Mouse (Mus musculus) ES-Bruce4 (cell line): ENCODE measurements around the gene Atp5g2.

Experiments
- CTCF ChIP-seq: IDR thresholded peaks from one replicate; pipeline ENCODE4 v1.8.1; 2011; ENCODE audit warnings: low read depth, low read length
- POLR2A ChIP-seq: IDR thresholded peaks from one replicate; pipeline ENCODE4 v1.8.1; 2011; ENCODE audit warnings: low read length; ENCODE audit not compliant: insufficient read depth

DNA sequence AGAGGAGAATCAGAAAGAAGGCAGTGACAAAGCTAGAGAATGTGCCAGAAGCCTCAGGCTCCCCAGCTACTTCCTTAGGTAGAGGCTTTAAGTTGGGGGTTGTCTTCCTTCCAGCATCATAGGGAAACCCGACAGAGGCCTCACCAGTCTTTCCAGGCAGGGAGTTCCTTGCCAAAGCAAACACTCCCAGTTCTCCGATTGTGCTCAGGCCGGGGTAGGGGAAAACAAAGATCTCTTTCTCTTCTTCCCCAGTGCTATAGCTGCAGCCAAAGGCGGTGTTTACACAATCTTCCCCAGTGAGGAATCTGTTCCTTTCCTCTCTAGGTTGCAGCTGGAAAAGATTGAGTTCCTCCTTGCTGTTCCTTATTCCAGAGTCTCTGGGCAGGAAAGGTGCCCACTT lies 15.5 kb downstream of the Atp5g2 start:
- TF ChIP-seq CTCF (no peak), POLR2A (no peak)
